Mouse (Mus musculus): ENCODE results near the gene Cep112. TPM values are rescaled to one million over a fixed set of nuclear protein-coding genes. Genes with fewer than 3 reads are reported as not detected.

Cep112 gene
- polyA plus RNA-seq, 1 experiment, result 0.43 TPM

- Histone ChIP-seq H3K27me3 (ENCODE audit: control insufficient read depth, insufficient read depth, insufficient read length) (no peaks in the 10 kb centered on the region), H3K4me2 (ENCODE audit: low read depth) (no peak overlapping the region), H3ac (ENCODE audit: control insufficient read depth, insufficient read length) (no peak overlapping the region), H3K36me3 (ENCODE audit: control insufficient read depth, insufficient read depth) (no peaks in the 10 kb centered on the region), H3K79me2 (ENCODE audit: control insufficient read depth, insufficient read depth) (no peaks in the 10 kb centered on the region), H3K4me3 (no peak overlapping the region)
- TF ChIP-seq POLR2A (IDR thresholded peaks at IDR 0.05; ENCODE audit: insufficient read length, low read depth) (no peak), TCF3 (IDR thresholded peaks at IDR 0.05; ENCODE audit: insufficient read length, low read depth) (no peak), MAX (IDR thresholded peaks at IDR 0.05; ENCODE audit: low read depth) (no peak), TCF12 (IDR thresholded peaks at IDR 0.05; ENCODE audit: insufficient read depth, poor library complexity, severe bottlenecking) (no peak), REST (IDR thresholded peaks at IDR 0.05; ENCODE audit: insufficient read depth, insufficient read length) (no peak), E2F4 (IDR thresholded peaks at IDR 0.05; ENCODE audit: insufficient read depth) (no peak)
Observed at GRCm38 (mm10) chr11:108464138-108464537, 39.1 kb downstream of the Cep112 start.

- Histone ChIP-seq H3K4me2 (ENCODE audit: low read depth) (no peak overlapping the region), H3K27me3 (ENCODE audit: control insufficient read depth, insufficient read depth, insufficient read length) (no peaks in the 10 kb centered on the region), H3K36me3 (ENCODE audit: control insufficient read depth, insufficient read depth) (no peaks in the 10 kb centered on the region), H3ac (ENCODE audit: control insufficient read depth, insufficient read length) (no peak overlapping the region), H3K79me2 (ENCODE audit: control insufficient read depth, insufficient read depth) (no peaks in the 10 kb centered on the region), H3K4me3 (no peak overlapping the region)
- TF ChIP-seq TCF3 (IDR thresholded peaks at IDR 0.05; ENCODE audit: insufficient read length, low read depth) (no peak), POLR2A (IDR thresholded peaks at IDR 0.05; ENCODE audit: insufficient read length, low read depth) (no peak), TCF12 (IDR thresholded peaks at IDR 0.05; ENCODE audit: insufficient read depth, poor library complexity, severe bottlenecking) (no peak), MAX (IDR thresholded peaks at IDR 0.05; ENCODE audit: low read depth) (no peak), REST (IDR thresholded peaks at IDR 0.05; ENCODE audit: insufficient read depth, insufficient read length) (no peak), MYOG (IDR thresholded peaks at IDR 0.05; ENCODE audit: control insufficient read depth in 1 of 3, insufficient read depth in 1 of 3, insufficient read length in 2 of 3, low read depth in 2 of 3) (no peak), USF1 (IDR thresholded peaks at IDR 0.05; ENCODE audit: low read depth) (no peak), CEBPB (IDR thresholded peaks at IDR 0.05; ENCODE audit: insufficient read depth, poor library complexity, severe bottlenecking) (no peak), SRF (IDR thresholded peaks at IDR 0.05; ENCODE audit: control insufficient read depth, insufficient read length, low read depth) (no peak), E2F4 (IDR thresholded peaks at IDR 0.05; ENCODE audit: insufficient read depth) (no peak), POLR2AphosphoS2 (IDR thresholded peaks at IDR 0.05; ENCODE audit: insufficient read length, low read depth) (no peak), MYOD1 (IDR thresholded peaks at IDR 0.05; ENCODE audit: control insufficient read depth in 1 of 3, insufficient read length in 2 of 3, low read depth in 2 of 3) (no peak)
Observed at GRCm38 (mm10) chr11:108464715-108465301, 39.8 kb downstream of the Cep112 start.

GRCm38 (mm10) chr11:108475738-108476137, 50.7 kb downstream of the Cep112 start:
- no peaks in the 10 kb centered on the region for H3K36me3 ChIP-seq (ENCODE audit: control insufficient read depth, insufficient read depth)
- H3K4me2 ChIP-seq (ENCODE audit: low read depth), result no peak overlapping the region
- H3K79me2 ChIP-seq (ENCODE audit: control insufficient read depth, insufficient read depth), result no peaks in the 10 kb centered on the region
- TF ChIP-seq TCF3 (IDR thresholded peaks at IDR 0.05; ENCODE audit: insufficient read length, low read depth) (no peak), MAX (IDR thresholded peaks at IDR 0.05; ENCODE audit: low read depth) (no peak), REST (IDR thresholded peaks at IDR 0.05; ENCODE audit: insufficient read depth, insufficient read length) (no peak), E2F4 (IDR thresholded peaks at IDR 0.05; ENCODE audit: insufficient read depth) (no peak), USF1 (IDR thresholded peaks at IDR 0.05; ENCODE audit: low read depth) (no peak), CEBPB (IDR thresholded peaks at IDR 0.05; ENCODE audit: insufficient read depth, poor library complexity, severe bottlenecking) (no peak), MYOG (IDR thresholded peaks at IDR 0.05; ENCODE audit: control insufficient read depth in 1 of 3, insufficient read depth in 1 of 3, insufficient read length in 2 of 3, low read depth in 2 of 3) (no peak), SRF (IDR thresholded peaks at IDR 0.05; ENCODE audit: control insufficient read depth, insufficient read length, low read depth) (no peak), POLR2AphosphoS2 (IDR thresholded peaks at IDR 0.05; ENCODE audit: insufficient read length, low read depth) (no peak), POLR2A (IDR thresholded peaks at IDR 0.05; ENCODE audit: insufficient read length, low read depth) (no peak), TCF12 (IDR thresholded peaks at IDR 0.05; ENCODE audit: insufficient read depth, poor library complexity, severe bottlenecking) (no peak), MYOD1 (IDR thresholded peaks at IDR 0.05; ENCODE audit: control insufficient read depth in 1 of 3, insufficient read length in 2 of 3, low read depth in 2 of 3) (no peak)
- H3K27me3 ChIP-seq (ENCODE audit: control insufficient read depth, insufficient read depth, insufficient read length), result no peaks in the 10 kb centered on the region
- H3ac ChIP-seq (ENCODE audit: control insufficient read depth, insufficient read length), result no peak overlapping the region
- H3K4me3 ChIP-seq, result no peak overlapping the region

GRCm38 (mm10) chr11:108476226-108476625, 51.2 kb downstream of the Cep112 start:
- no peak for TF ChIP-seq REST (IDR thresholded peaks at IDR 0.05; ENCODE audit: insufficient read depth, insufficient read length)
- TF ChIP-seq MAX (IDR thresholded peaks at IDR 0.05; ENCODE audit: low read depth), result no peak
- no peaks in the 10 kb centered on the region for H3K27me3 ChIP-seq (ENCODE audit: control insufficient read depth, insufficient read depth, insufficient read length)
- H3K79me2 ChIP-seq (ENCODE audit: control insufficient read depth, insufficient read depth), result no peaks in the 10 kb centered on the region
- H3ac ChIP-seq (ENCODE audit: control insufficient read depth, insufficient read length), result no peak overlapping the region
- H3K4me2 ChIP-seq (ENCODE audit: low read depth), result no peak overlapping the region
- H3K4me3 ChIP-seq, result no peak overlapping the region
- no peaks in the 10 kb centered on the region for H3K36me3 ChIP-seq (ENCODE audit: control insufficient read depth, insufficient read depth)

DNA sequence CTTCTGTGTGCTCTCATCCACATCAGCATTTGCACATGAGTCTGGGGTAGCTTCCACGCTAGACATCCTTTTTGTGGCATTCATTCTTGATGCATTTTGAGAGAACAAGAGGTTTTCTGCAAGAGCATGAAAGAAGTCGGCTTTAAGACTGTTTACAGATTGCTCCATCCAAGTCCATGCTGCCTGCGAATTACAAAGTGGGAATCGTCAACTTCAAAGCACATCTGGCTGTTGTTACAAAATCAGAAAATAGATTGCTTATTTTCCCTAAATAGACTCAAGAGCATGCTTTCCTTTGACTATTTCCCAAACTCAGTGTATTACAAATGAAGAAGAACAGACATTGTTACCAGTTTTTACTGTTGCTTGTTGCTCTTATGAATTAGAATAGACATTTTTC, 59.0 kb downstream of the Cep112 start:
- no peaks in the 10 kb centered on the region for H3K36me3 ChIP-seq (ENCODE audit: control insufficient read depth, insufficient read depth)

More for the DNA sequence above, 59.0 kb downstream of the Cep112 start:
- H3ac ChIP-seq (ENCODE audit: control insufficient read depth, insufficient read length), result no peak overlapping the region
- H3K27me3 ChIP-seq (ENCODE audit: control insufficient read depth, insufficient read depth, insufficient read length), result no peaks in the 10 kb centered on the region
- H3K4me2 ChIP-seq (ENCODE audit: low read depth), result no peak overlapping the region
- TF ChIP-seq MYOD1 (IDR thresholded peaks at IDR 0.05; ENCODE audit: control insufficient read depth in 1 of 3, insufficient read length in 2 of 3, low read depth in 2 of 3), result no peak
- no peak for TF ChIP-seq TCF3 (IDR thresholded peaks at IDR 0.05; ENCODE audit: insufficient read length, low read depth)
- no peak for TF ChIP-seq CEBPB (IDR thresholded peaks at IDR 0.05; ENCODE audit: insufficient read depth, poor library complexity, severe bottlenecking)
- TF ChIP-seq MAX (IDR thresholded peaks at IDR 0.05; ENCODE audit: low read depth), result no peak
- TF ChIP-seq POLR2A (IDR thresholded peaks at IDR 0.05; ENCODE audit: insufficient read length, low read depth), result no peak
- TF ChIP-seq MYOG (IDR thresholded peaks at IDR 0.05; ENCODE audit: control insufficient read depth in 1 of 3, insufficient read depth in 1 of 3, insufficient read length in 2 of 3, low read depth in 2 of 3), result no peak
- no peak for TF ChIP-seq E2F4 (IDR thresholded peaks at IDR 0.05; ENCODE audit: insufficient read depth)
- TF ChIP-seq TCF12 (IDR thresholded peaks at IDR 0.05; ENCODE audit: insufficient read depth, poor library complexity, severe bottlenecking), result no peak
- TF ChIP-seq SRF (IDR thresholded peaks at IDR 0.05; ENCODE audit: control insufficient read depth, insufficient read length, low read depth), result no peak
- no peak for TF ChIP-seq POLR2AphosphoS2 (IDR thresholded peaks at IDR 0.05; ENCODE audit: insufficient read length, low read depth)
- no peak for TF ChIP-seq USF1 (IDR thresholded peaks at IDR 0.05; ENCODE audit: low read depth)
- no peak for TF ChIP-seq REST (IDR thresholded peaks at IDR 0.05; ENCODE audit: insufficient read depth, insufficient read length)
- no peaks in the 10 kb centered on the region for H3K79me2 ChIP-seq (ENCODE audit: control insufficient read depth, insufficient read depth)
- no peak overlapping the region for H3K4me3 ChIP-seq
